Mouse (Mus musculus): ENCODE data around the gene Ddx23. TPM values are rescaled to one million over a fixed set of nuclear protein-coding genes. Genes with fewer than 3 reads are reported as not detected.

Gene Ddx23
- polyA plus RNA-seq, 1 experiment from 2014 or later, result 27.5 TPM

DNA sequence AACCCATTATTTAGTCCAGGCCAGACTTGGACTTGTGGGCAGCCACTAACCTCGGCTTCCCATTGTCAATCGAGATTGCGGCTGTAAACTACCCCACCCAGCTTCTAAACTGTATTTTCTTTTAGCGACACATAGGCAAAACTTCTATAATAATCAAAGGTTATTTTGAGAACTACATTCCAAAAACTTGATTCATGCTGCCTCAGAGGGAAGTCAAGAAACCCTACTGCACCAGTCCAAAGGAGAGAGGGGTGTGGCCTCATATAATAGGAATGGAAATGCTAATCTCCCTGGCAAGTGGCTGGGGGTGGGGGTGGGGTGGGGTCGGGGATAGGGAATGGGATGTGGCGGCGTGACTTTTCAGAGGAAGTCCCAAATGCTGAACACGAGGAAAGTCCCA, 36.6 kb downstream of the Ddx23 start:
- H3K27me3 ChIP-seq, result peaks cover 21% of the 10 kb centered on the region
- H3K4me1 ChIP-seq (replicated peaks), result peaks cover 32% of the 10 kb centered on the region
- ATAC-seq (ENCODE audit: low FRiP score), result no peak
- WGBS, result 24% methylated on average over 8 of the region's 8 CpGs
- H3K4me2 ChIP-seq, result no peak overlapping the region
- no peak overlapping the region for H3K9ac ChIP-seq
- no peak overlapping the region for H3K4me3 ChIP-seq
- H3K36me3 ChIP-seq, result no peaks in the 10 kb centered on the region
- no peaks in the 10 kb centered on the region for H3K9me3 ChIP-seq
- no peak overlapping the region for H3K27ac ChIP-seq

GRCm38 (mm10) chr15:98623361-98623821, 39.3 kb downstream of the Ddx23 start:
- Histone ChIP-seq H3K9me3 (no peaks in the 10 kb centered on the region), H3K36me3 (no peaks in the 10 kb centered on the region), H3K4me2 (no peak overlapping the region), H3K4me3 (no peak overlapping the region), H3K4me1 (replicated peaks) (peaks cover 11% of the 10 kb centered on the region), H3K9ac (no peak overlapping the region), H3K27ac (no peak overlapping the region), H3K27me3 (peaks cover 8% of the 10 kb centered on the region)
- WGBS, result 56% methylated on average over 5 of the region's 5 CpGs
- no peak for ATAC-seq (ENCODE audit: low FRiP score)

- Histone ChIP-seq H3K9ac (no peak overlapping the region), H3K4me2 (no peak overlapping the region), H3K9me3 (no peaks in the 10 kb centered on the region), H3K4me1 (replicated peaks) (peaks cover 7% of the 10 kb centered on the region; the same call in 1 of the 2 replicates), H3K27ac (no peak overlapping the region), H3K4me3 (no peak overlapping the region), H3K27me3 (peaks cover 8% of the 10 kb centered on the region), H3K36me3 (no peaks in the 10 kb centered on the region)
- no peak for ATAC-seq (ENCODE audit: low FRiP score)
- WGBS, result 19% methylated on average over 6 of the region's 6 CpGs
Measured at GRCm38 (mm10) chr15:98622721-98623120, 40.0 kb downstream of the Ddx23 start.

DNA sequence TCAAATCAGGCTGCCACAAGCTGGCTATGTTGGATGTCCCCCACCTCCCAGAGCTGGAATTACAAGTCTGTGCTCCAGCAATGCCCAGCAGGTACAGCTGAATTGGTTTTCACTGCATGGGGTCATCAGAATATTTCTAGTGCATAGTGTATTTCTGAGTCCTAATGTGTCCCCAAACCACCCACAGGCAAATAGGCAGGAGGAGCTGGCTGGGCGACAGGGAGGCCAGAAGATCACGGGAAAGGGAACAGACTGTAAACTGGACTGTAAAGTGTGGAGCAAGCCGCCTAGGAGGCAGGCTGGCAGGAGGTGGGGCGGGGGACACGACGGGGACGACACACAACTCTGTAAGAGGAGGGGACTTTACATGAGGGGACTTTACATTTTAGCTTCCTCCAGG, 40.5 kb downstream of the Ddx23 start:
- 4% methylated on average over 7 of the region's 7 CpGs for WGBS
- H3K9ac ChIP-seq, result no peak overlapping the region
- no peak for ATAC-seq (ENCODE audit: low FRiP score)

DNA sequence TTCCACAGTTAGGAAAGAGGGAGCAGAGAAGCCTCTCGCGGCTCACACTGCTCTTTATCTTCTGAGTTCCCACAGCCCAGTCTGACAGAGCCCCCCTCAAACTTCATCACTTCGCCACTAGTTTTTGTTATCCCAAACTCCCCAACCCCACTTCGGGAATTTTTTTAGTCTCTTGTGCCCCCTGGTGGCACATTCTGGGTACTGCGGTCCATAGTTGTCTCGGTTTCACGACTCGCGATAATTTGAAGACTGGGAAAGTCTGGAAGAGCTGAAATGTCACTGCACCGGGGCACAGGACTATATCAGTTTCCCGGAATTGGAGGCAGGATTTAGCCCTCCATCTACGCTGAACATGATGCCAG, 45.5 kb downstream of the Ddx23 start:
- 1% methylated on average over 12 of the region's 12 CpGs for WGBS
- Histone ChIP-seq H3K27ac (no peak overlapping the region), H3K4me1 (replicated peaks) (peaks cover 17% of the 10 kb centered on the region), H3K36me3 (no peaks in the 10 kb centered on the region), H3K4me2 (0 out of 2 replicates have a peak overlapping the region, but pooled peaks have one; percentile 13), H3K4me3 (no peak overlapping the region), H3K9me3 (no peaks in the 10 kb centered on the region), H3K27me3 (peaks cover 13% of the 10 kb centered on the region), H3K9ac (no peak overlapping the region)
- ATAC-seq (ENCODE audit: low FRiP score), result no peak

More for the DNA sequence above, 40.5 kb downstream of the Ddx23 start:
- Histone ChIP-seq H3K9me3 (no peaks in the 10 kb centered on the region), H3K27me3 (peaks cover 11% of the 10 kb centered on the region), H3K4me3 (no peak overlapping the region), H3K27ac (no peak overlapping the region), H3K36me3 (no peaks in the 10 kb centered on the region), H3K4me1 (replicated peaks) (peaks cover 7% of the 10 kb centered on the region; the same call in 1 of the 2 replicates), H3K4me2 (no peak overlapping the region)

- H3K4me3 ChIP-seq, result no peak overlapping the region
- H3K27me3 ChIP-seq, result peaks cover 13% of the 10 kb centered on the region
- H3K36me3 ChIP-seq, result no peaks in the 10 kb centered on the region
- no peak overlapping the region for H3K9ac ChIP-seq
- no peak overlapping the region for H3K27ac ChIP-seq
- H3K4me1 ChIP-seq (replicated peaks), result peaks cover 17% of the 10 kb centered on the region
- 0 out of 2 replicates have a peak overlapping the region, but pooled peaks have one; percentile 13 for H3K4me2 ChIP-seq
- no peaks in the 10 kb centered on the region for H3K9me3 ChIP-seq
- ATAC-seq (ENCODE audit: low FRiP score), result no peak
- WGBS, result 46% methylated on average over 20 of the region's 20 CpGs
Measured at GRCm38 (mm10) chr15:98616362-98617175, 46.1 kb downstream of the Ddx23 start.

DNA sequence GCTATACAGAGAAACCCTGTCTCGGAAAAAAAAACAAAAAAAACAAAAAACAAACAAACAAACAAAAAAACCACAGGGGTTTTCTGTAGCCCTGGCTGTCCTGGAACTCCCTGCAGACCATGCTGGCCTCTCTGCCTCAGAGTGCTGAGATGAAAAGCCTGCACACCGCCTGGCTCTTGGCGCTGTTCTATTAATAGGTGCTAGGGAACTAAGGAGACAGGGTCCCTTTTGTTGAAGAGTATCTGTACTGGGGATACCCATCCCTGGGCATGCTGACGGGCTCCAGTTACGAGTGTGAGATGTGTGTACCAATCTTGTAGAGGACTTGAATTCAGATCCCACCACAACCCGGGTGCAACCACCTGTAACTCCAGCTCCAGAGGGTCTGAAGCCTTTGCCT, 46.9 kb downstream of the Ddx23 start:
- no peak for ATAC-seq (ENCODE audit: low FRiP score)
- H3K27me3 ChIP-seq, result peaks cover 13% of the 10 kb centered on the region
- H3K4me1 ChIP-seq (replicated peaks), result peaks cover 17% of the 10 kb centered on the region
- no peak overlapping the region for H3K4me3 ChIP-seq
- no peak overlapping the region for H3K27ac ChIP-seq
- no peaks in the 10 kb centered on the region for H3K9me3 ChIP-seq
- 66% methylated on average over 6 of the region's 6 CpGs for WGBS
- no peaks in the 10 kb centered on the region for H3K36me3 ChIP-seq
- no peak overlapping the region for H3K4me2 ChIP-seq
- no peak overlapping the region for H3K9ac ChIP-seq

GRCm38 (mm10) chr15:98614971-98615370, 47.7 kb downstream of the Ddx23 start:
- 0 out of 2 replicates have a peak overlapping the region, but pooled peaks have one; percentile 3 for H3K9ac ChIP-seq
- no peak overlapping the region for H3K4me3 ChIP-seq
- H3K9me3 ChIP-seq, result no peaks in the 10 kb centered on the region
- 46% methylated on average over 6 of the region's 6 CpGs for WGBS
- H3K4me2 ChIP-seq, result no peak overlapping the region
- peak overlapping the region; percentile 30; the same call in 1 of the 2 replicates for H3K27ac ChIP-seq
- H3K36me3 ChIP-seq, result no peaks in the 10 kb centered on the region
- peaks cover 13% of the 10 kb centered on the region for H3K27me3 ChIP-seq
- no peak for ATAC-seq (ENCODE audit: low FRiP score)
- H3K4me1 ChIP-seq (replicated peaks), result peaks cover 22% of the 10 kb centered on the region

- Histone ChIP-seq H3K4me1 (replicated peaks) (peaks cover 25% of the 10 kb centered on the region), H3K9ac (peak overlapping the region; percentile 3; the same call in 1 of the 2 replicates), H3K9me3 (no peaks in the 10 kb centered on the region), H3K36me3 (no peaks in the 10 kb centered on the region), H3K27me3 (peaks cover 13% of the 10 kb centered on the region), H3K4me3 (no peak overlapping the region), H3K27ac (peak overlapping the region; percentile 30), H3K4me2 (no peak overlapping the region)
- WGBS, result 31% methylated on average over 9 of the region's 9 CpGs
- no peak for ATAC-seq (ENCODE audit: low FRiP score)
Measured at GRCm38 (mm10) chr15:98614551-98614950, 48.1 kb downstream of the Ddx23 start.

- WGBS, result 93% methylated on average over 3 of the region's 3 CpGs
- no peak for ATAC-seq (ENCODE audit: low FRiP score)
Measured at GRCm38 (mm10) chr15:98612229-98612628, 50.5 kb downstream of the Ddx23 start.

GRCm38 (mm10) chr15:98610131-98610633, 52.5 kb downstream of the Ddx23 start:
- H3K36me3 ChIP-seq, result peaks cover 7% of the 10 kb centered on the region; the same call in 1 of the 2 replicates
- no peaks in the 10 kb centered on the region for H3K9me3 ChIP-seq
- no peak for ATAC-seq (ENCODE audit: low FRiP score)
- H3K4me2 ChIP-seq, result peak overlapping the region; percentile 76
- H3K9ac ChIP-seq, result peak overlapping the region; percentile 88
- H3K4me1 ChIP-seq (replicated peaks), result peaks cover 48% of the 10 kb centered on the region
- H3K27me3 ChIP-seq, result no peaks in the 10 kb centered on the region
- H3K27ac ChIP-seq, result peak overlapping the region; percentile 91
- H3K4me3 ChIP-seq, result peak overlapping the region; percentile 75
- WGBS, result 4% methylated on average over 12 of the region's 12 CpGs

More at GRCm38 (mm10) chr15:98612229-98612628, 50.5 kb downstream of the Ddx23 start:
- Histone ChIP-seq H3K36me3 (no peaks in the 10 kb centered on the region), H3K4me2 (no peak overlapping the region), H3K27me3 (peaks cover 7% of the 10 kb centered on the region; the same call in 1 of the 2 replicates), H3K27ac (no peak overlapping the region), H3K4me3 (no peak overlapping the region), H3K9me3 (no peaks in the 10 kb centered on the region), H3K4me1 (replicated peaks) (peaks cover 40% of the 10 kb centered on the region), H3K9ac (no peak overlapping the region)

DNA sequence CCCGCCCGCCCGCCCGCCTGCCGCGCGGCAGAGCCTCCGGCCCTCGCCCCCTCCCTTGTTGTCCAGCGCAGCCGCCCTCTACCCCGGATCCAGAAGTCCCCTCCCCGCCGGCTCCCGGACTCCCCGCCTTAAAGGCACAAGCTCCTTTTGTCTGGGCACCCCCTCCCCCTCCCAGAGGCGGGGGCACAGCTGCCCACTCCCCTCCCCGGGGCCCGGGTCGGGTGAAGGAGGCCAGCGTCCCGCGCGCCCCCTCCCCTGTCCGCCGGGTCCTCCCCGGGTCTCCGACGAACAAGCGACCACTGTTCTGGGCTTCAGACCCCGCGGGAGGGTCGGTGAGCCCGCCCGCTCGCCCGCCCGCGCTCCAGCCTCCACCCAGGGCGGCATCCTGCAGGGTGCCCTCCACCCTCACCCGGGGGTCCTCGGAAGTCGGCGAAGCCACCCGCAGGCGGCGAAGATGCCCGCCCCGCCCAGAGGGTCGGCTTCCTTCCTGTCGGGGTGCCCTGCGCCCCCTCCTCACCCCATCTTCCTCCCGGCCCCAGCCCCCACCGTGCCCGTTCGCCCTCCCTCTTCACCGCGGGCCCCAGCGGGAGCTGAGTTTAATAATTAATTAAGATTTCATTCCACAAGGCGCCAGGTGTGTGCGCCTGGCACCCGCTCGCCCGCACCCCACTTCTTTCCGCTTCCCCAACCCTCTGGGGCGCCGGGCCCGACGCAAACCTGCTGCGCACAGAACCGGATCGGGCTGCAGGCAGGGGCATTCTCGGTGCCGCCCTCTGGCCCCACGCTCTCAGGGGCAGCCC, 53.2 kb downstream of the Ddx23 start, which contains the start of gene Adcy6:
TSS of gene Adcy6 (minus strand) at position 746 of the 800 bp plus-strand sequence.
- peaks cover 42% of the 10 kb centered on the region for H3K4me1 ChIP-seq (replicated peaks)
- peak; percentile 82 for ATAC-seq (ENCODE audit: low FRiP score)
- no peaks in the 10 kb centered on the region for H3K9me3 ChIP-seq
- peak within 1 kb of the TSS; percentile 91 for H3K27ac ChIP-seq
- under 1% methylated on average over 55 of the region's 75 CpGs for WGBS
- H3K27me3 ChIP-seq, result no peaks in the 10 kb centered on the region
- H3K4me2 ChIP-seq, result peak within 1 kb of the TSS; percentile 76
- peak within 1 kb of the TSS; percentile 88 for H3K9ac ChIP-seq
- peaks cover 10% of the 10 kb centered on the region for H3K36me3 ChIP-seq
- peak within 1 kb of the TSS; percentile 75 for H3K4me3 ChIP-seq
